Mouse (Mus musculus): Measurements from ENCODE around the gene Hist2h3c2.

Gene Hist2h3c2

DNA sequence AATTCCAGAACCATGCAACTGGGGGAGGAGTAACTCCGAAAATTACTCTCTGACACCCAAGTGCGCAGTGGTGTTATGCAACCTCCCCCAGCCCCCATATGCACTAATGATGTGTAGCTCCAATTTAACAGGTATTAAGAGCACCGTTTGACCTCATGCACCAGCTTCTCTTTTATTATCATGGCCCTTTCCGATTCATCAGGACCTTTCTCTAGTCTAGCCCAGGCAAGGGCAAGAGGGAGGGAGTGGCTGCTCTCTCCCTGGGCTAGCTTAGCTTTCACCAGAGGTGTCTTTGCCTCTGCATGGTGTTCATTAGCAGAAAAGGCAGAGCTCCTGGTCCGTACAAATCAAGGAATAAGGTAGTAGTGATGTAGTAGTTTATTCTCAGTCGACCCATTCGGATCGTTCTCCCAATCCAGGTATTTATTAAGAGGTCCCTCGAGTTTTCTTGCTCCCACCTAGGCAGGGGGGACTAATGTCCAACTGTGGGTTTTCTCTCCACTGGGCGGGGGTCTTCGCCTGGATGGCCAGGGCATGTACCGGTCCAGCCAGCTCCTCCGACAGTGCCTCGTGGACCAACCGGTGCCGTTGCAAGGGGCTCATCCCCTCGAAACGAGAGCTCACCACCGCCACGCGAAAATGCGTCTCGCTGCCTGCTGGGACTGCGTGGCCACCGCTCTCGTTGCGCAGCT is 42.3 kb downstream of the Hist2h3c2 start:
- DNase-seq (ENCODE audit: low spot score) = no peak

DNA sequence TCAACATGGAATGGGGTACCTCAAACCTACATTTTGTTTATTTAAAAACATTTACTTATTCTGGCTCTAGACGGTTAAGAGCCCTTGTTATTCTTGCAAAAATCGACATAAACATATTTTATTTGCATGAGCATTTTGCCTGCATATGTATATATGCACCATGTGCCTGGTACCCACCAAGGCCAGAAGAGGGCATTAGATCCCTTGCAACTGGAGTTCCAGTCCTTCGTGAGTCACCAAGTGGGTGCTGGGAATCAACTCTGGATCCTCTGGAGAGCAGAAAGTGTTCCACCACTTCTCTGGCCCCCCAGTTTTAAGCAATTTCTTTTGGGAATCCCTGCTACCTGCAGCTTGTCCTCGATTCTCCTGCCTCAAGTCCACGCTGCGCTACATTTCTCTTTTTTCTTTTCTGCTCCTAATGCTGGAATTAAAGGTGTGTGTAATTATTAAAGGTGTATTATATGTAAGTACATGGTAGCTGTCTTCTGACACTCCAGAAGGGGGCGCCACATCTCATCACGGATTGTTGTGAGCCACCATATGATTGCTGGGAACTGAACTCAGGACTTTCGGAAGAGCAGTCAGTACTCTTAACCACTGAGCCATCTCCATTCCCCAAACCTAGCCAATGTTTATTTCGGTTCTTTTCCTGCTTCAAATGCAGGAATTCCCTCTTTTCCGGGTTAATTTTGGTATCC is 43.2 kb downstream of the Hist2h3c2 start:
- no peak for DNase-seq (ENCODE audit: low spot score)

DNA sequence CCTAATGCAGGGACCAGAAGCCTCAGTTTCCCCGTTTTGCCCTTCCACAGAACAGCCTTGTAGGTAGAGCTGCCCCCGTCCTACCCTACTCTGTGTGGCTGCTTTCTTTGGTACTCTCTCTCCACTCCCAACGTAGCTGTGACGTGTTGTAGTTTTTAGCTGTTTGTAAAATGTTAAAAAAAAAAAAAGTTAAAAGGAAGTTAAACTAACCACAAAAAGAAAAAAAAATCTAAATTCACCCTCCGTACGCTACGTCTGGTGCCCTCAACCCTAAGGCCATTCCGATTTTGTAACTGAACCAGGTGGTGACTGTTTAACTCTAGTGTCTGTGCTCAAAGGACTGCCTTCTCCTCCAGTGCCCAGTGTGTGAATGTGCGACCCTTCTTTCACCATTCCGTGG is 44.0 kb downstream of the Hist2h3c2 start:
- no peak for DNase-seq (ENCODE audit: low spot score)

DNA sequence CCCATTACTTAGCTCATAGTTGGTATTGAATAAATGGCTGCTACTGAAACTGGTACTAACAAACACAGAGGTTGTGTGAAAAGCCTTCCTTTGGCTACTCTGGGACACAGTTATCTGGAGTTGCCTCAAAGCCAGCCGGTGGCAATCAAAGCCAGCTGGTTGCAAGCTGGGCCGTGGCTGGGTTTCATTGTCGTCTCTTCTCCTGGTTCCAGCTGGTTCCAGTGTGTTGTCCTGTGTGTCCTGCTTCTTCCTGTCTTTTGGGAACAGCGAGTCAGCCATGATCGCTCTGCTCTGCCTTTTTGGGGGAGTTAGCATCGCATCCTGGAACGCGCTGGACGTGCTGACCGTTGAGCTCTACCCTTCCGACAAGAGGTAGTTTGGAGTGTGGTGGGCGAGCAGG is 46.0 kb downstream of the Hist2h3c2 start:
- DNase-seq (ENCODE audit: low spot score) = no peak
